Mouse (Mus musculus): ENCODE measurements around the gene Ccdc93. TPM values are rescaled to one million over a fixed set of nuclear protein-coding genes. Genes with fewer than 3 reads are reported as not detected.
A peak's percentile ranks its signal among the peaks of the same experiment; 100 is the strongest.

Gene Ccdc93
- polyA plus RNA-seq, 1 experiment from 2014 or later, result 11.5 TPM

DNA sequence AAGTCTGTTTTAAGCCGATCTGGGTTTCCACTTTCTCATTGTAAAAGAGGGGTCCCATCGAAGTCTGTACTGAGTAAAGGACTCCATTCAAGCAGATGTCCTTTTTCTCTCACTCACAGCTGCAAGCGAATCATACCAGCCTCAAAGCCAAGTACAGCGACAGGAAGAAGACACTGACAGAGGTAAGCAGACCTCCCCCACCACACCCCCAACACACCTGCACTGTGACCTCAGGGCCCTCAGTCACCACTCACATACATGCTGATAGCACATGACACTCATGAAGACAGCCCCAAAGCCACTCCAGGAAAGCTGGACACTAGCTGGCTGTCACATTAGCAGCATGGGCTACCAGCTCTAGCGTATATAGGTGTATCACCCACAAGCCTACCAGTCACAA lies 46.9 kb downstream of the Ccdc93 start:
- no peak overlapping the region for H3K4me3 ChIP-seq (replicated peaks; ENCODE audit: low read depth, low read length)
- H3K27ac ChIP-seq (replicated peaks; ENCODE audit: low read depth, low read length), result no peak overlapping the region
- 96% methylated on average over 5 of the region's 5 CpGs for WGBS
- H3K27me3 ChIP-seq (ENCODE audit: control insufficient read depth, insufficient read depth, low read length), result no peaks in the 10 kb centered on the region
- H3K4me1 ChIP-seq (ENCODE audit: control insufficient read depth, insufficient read depth, low read length), result no peaks in the 10 kb centered on the region
- ATAC-seq (ENCODE audit: low FRiP score, low TSS enrichment) (no peak), DNase-seq (no peak)
- H3K4me2 ChIP-seq (ENCODE audit: low read length), result no peak overlapping the region
- peaks cover 61% of the 10 kb centered on the region for H3K36me3 ChIP-seq (ENCODE audit: control insufficient read depth, insufficient read depth, low read length)
- no peaks in the 10 kb centered on the region for H3K9me3 ChIP-seq (ENCODE audit: control insufficient read depth, low read length)
- H3K9ac ChIP-seq (replicated peaks; ENCODE audit: low read length), result no peak overlapping the region

GRCm38 (mm10) chr1:121478284-121478980 lies 47.6 kb downstream of the Ccdc93 start:
- H3K9ac ChIP-seq (replicated peaks; ENCODE audit: low read length), result no peak overlapping the region
- no peak overlapping the region for H3K27ac ChIP-seq (replicated peaks; ENCODE audit: low read depth, low read length)
- H3K4me1 ChIP-seq (ENCODE audit: control insufficient read depth, insufficient read depth, low read length), result no peaks in the 10 kb centered on the region
- H3K36me3 ChIP-seq (ENCODE audit: control insufficient read depth, insufficient read depth, low read length), result peaks cover 66% of the 10 kb centered on the region
- ATAC-seq (ENCODE audit: low FRiP score, low TSS enrichment) (no peak), DNase-seq (no peak)
- H3K4me3 ChIP-seq (replicated peaks; ENCODE audit: low read depth, low read length), result no peak overlapping the region
- 89% methylated on average over 12 of the region's 12 CpGs for WGBS
- H3K9me3 ChIP-seq (ENCODE audit: control insufficient read depth, low read length), result no peaks in the 10 kb centered on the region
- H3K4me2 ChIP-seq (ENCODE audit: low read length), result no peak overlapping the region
- H3K27me3 ChIP-seq (ENCODE audit: control insufficient read depth, insufficient read depth, low read length), result no peaks in the 10 kb centered on the region

GRCm38 (mm10) chr1:121479403-121479802 lies 48.6 kb downstream of the Ccdc93 start:
- Histone ChIP-seq H3K36me3 (ENCODE audit: control insufficient read depth, insufficient read depth, low read length) (peaks cover 66% of the 10 kb centered on the region), H3K9me3 (ENCODE audit: control insufficient read depth, low read length) (no peaks in the 10 kb centered on the region), H3K4me1 (ENCODE audit: control insufficient read depth, insufficient read depth, low read length) (no peaks in the 10 kb centered on the region), H3K4me2 (ENCODE audit: low read length) (no peak overlapping the region), H3K9ac (replicated peaks; ENCODE audit: low read length) (no peak overlapping the region), H3K27me3 (ENCODE audit: control insufficient read depth, insufficient read depth, low read length) (no peaks in the 10 kb centered on the region), H3K4me3 (replicated peaks; ENCODE audit: low read depth, low read length) (no peak overlapping the region), H3K27ac (replicated peaks; ENCODE audit: low read depth, low read length) (no peak overlapping the region)
- DNase-seq (no peak), ATAC-seq (ENCODE audit: low FRiP score, low TSS enrichment) (no peak)
- 92% methylated on average over 5 of the region's 5 CpGs for WGBS

DNA sequence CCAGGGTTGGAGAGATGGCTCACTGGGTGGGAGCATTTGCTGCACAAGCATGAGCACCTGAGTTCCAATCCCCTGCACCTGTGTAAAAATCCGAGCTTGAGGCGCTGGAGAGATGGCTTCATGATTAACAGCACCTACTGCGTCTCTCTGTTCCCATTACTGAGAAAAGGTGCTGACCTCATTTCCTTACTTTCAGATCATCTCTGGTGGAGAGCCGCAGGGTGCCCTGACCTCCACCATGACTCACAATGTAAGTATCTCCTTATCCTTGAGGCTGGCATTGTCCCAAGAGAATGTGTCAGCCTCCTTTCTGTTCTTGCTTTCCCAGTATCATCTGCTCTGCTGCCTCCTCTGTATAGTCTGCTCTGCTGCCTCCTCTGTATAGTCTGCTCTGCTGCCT lies 52.2 kb downstream of the Ccdc93 start:
- no peak for DNase-seq
- no peak overlapping the region for H3K4me2 ChIP-seq (ENCODE audit: low read length)
- 92% methylated on average over 4 of the region's 4 CpGs for WGBS
- peaks cover 68% of the 10 kb centered on the region for H3K36me3 ChIP-seq (ENCODE audit: control insufficient read depth, insufficient read depth, low read length)
- no peak overlapping the region for H3K27ac ChIP-seq (replicated peaks; ENCODE audit: low read depth, low read length)
- no peaks in the 10 kb centered on the region for H3K9me3 ChIP-seq (ENCODE audit: control insufficient read depth, low read length)
- no peaks in the 10 kb centered on the region for H3K4me1 ChIP-seq (ENCODE audit: control insufficient read depth, insufficient read depth, low read length)
- ATAC-seq (ENCODE audit: low FRiP score, low TSS enrichment), result no peak
- no peaks in the 10 kb centered on the region for H3K27me3 ChIP-seq (ENCODE audit: control insufficient read depth, insufficient read depth, low read length)
- no peak overlapping the region for H3K4me3 ChIP-seq (replicated peaks; ENCODE audit: low read depth, low read length)
- no peak overlapping the region for H3K9ac ChIP-seq (replicated peaks; ENCODE audit: low read length)

DNA sequence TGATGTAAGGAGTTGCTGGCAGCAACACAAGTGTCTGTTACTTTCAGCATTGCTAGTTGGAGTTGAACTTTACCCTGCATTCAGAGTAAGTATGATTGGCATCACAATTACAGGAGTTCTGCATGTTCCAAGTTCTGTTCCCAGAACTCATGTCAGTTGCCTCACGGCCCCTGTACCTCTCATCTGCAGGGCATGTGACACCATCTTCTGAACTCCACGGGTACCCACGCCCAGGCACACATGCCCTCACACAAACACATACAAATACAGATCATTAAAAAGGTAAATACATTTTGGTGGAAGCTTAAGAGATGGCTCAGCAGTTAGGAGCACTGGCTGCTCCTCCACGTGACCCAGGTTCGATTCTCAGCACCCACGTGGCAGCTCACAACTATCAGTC lies 56.0 kb downstream of the Ccdc93 start:
- Histone ChIP-seq H3K4me1 (ENCODE audit: control insufficient read depth, insufficient read depth, low read length) (no peaks in the 10 kb centered on the region), H3K27ac (replicated peaks; ENCODE audit: low read depth, low read length) (no peak overlapping the region), H3K4me2 (ENCODE audit: low read length) (no peak overlapping the region), H3K9me3 (ENCODE audit: control insufficient read depth, low read length) (no peaks in the 10 kb centered on the region), H3K9ac (replicated peaks; ENCODE audit: low read length) (no peak overlapping the region), H3K4me3 (replicated peaks; ENCODE audit: low read depth, low read length) (no peak overlapping the region), H3K36me3 (ENCODE audit: control insufficient read depth, insufficient read depth, low read length) (peaks cover 48% of the 10 kb centered on the region), H3K27me3 (ENCODE audit: control insufficient read depth, insufficient read depth, low read length) (no peaks in the 10 kb centered on the region)
- WGBS, result 97% methylated on average over 6 of the region's 6 CpGs
- DNase-seq (no peak), ATAC-seq (ENCODE audit: low FRiP score, low TSS enrichment) (no peak)

- no peak overlapping the region for H3K4me3 ChIP-seq (replicated peaks; ENCODE audit: low read depth, low read length)
- whole genome bisulfite sequencing, result 29% methylated on average over 5 of the region's 5 CpGs
- DNase-seq (peak; percentile 52), ATAC-seq (ENCODE audit: low FRiP score, low TSS enrichment) (peak; percentile 50; the same call in 1 of the 2 replicates)
- no peaks in the 10 kb centered on the region for H3K9me3 ChIP-seq (ENCODE audit: control insufficient read depth, low read length)
- H3K4me1 ChIP-seq (ENCODE audit: control insufficient read depth, insufficient read depth, low read length), result no peaks in the 10 kb centered on the region
- H3K4me2 ChIP-seq (ENCODE audit: low read length), result no peak overlapping the region
- H3K9ac ChIP-seq (replicated peaks; ENCODE audit: low read length), result no peak overlapping the region
- H3K36me3 ChIP-seq (ENCODE audit: control insufficient read depth, insufficient read depth, low read length), result peaks cover 57% of the 10 kb centered on the region
- no peaks in the 10 kb centered on the region for H3K27me3 ChIP-seq (ENCODE audit: control insufficient read depth, insufficient read depth, low read length)
- H3K27ac ChIP-seq (replicated peaks; ENCODE audit: low read depth, low read length), result no peak overlapping the region
These were observed 59.4 kb downstream of the Ccdc93 start for GRCm38 (mm10) chr1:121490241-121490640.

DNA sequence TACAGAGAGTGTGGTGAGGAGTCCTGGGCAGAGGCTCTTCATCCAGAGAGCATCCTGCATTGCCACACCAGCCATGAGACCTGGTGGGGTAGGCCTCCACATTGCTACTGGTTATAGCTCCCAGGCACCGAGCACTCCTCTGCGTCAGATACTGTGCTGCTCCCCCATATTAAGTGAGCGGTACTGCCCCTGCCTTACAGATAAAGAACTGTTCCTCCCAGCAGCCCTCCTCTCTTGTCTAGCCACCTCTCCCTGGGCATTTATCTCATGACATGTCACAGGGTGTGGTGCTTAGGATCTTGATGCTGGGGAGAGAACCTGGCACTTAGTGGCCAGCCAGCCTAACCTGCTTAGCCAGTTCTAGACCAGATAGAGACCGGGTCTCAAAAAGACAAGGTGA lies 66.2 kb downstream of the Ccdc93 start:
- DNase-seq (no peak), ATAC-seq (ENCODE audit: low FRiP score, low TSS enrichment) (no peak)
- no peak overlapping the region for H3K4me3 ChIP-seq (replicated peaks; ENCODE audit: low read depth, low read length)
- no peak overlapping the region for H3K9ac ChIP-seq (replicated peaks; ENCODE audit: low read length)
- H3K4me1 ChIP-seq (ENCODE audit: control insufficient read depth, insufficient read depth, low read length), result no peaks in the 10 kb centered on the region
- H3K36me3 ChIP-seq (ENCODE audit: control insufficient read depth, insufficient read depth, low read length), result peaks cover 77% of the 10 kb centered on the region
- 97% methylated on average over 4 of the region's 4 CpGs for WGBS
- no peak overlapping the region for H3K4me2 ChIP-seq (ENCODE audit: low read length)
- no peak overlapping the region for H3K27ac ChIP-seq (replicated peaks; ENCODE audit: low read depth, low read length)
- H3K9me3 ChIP-seq (ENCODE audit: control insufficient read depth, low read length), result no peaks in the 10 kb centered on the region
- H3K27me3 ChIP-seq (ENCODE audit: control insufficient read depth, insufficient read depth, low read length), result no peaks in the 10 kb centered on the region

DNA sequence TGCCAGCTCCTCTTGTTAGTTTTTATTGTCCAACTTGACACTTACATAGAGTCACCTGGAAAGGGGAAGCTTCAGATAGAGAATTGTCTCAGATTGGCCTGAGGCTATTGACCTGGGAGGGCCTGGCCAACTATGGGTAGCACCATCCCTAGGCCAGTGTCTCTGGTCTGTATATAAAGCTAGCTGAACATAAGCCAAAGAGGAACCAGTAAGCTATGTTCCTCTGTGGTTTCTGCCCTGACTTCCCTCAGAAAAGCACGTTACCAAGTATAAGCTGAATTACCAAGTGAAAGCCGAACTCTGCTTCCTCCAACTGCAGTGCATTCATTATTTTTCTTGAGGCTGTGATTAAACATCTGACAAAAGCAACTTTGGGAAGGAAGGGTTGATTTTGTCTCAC lies 77.9 kb downstream of the Ccdc93 start:
- Histone ChIP-seq H3K27me3 (ENCODE audit: control insufficient read depth, insufficient read depth, low read length) (no peaks in the 10 kb centered on the region), H3K4me2 (ENCODE audit: low read length) (no peak overlapping the region), H3K36me3 (ENCODE audit: control insufficient read depth, insufficient read depth, low read length) (peaks cover 6% of the 10 kb centered on the region), H3K4me1 (ENCODE audit: control insufficient read depth, insufficient read depth, low read length) (no peaks in the 10 kb centered on the region), H3K4me3 (replicated peaks; ENCODE audit: low read depth, low read length) (no peak overlapping the region), H3K9me3 (ENCODE audit: control insufficient read depth, low read length) (no peaks in the 10 kb centered on the region), H3K27ac (replicated peaks; ENCODE audit: low read depth, low read length) (no peak overlapping the region), H3K9ac (replicated peaks; ENCODE audit: low read length) (no peak overlapping the region)
- no peak for DNase-seq
- ATAC-seq (ENCODE audit: low FRiP score, low TSS enrichment), result no peak
- WGBS, result 90% methylated on average over 2 of the region's 2 CpGs

- DNase-seq, result peak; percentile 14
- ATAC-seq (ENCODE audit: low FRiP score, low TSS enrichment), result no peak
- WGBS, result 89% methylated on average over 19 of the region's 19 CpGs
These were observed 79.7 kb downstream of the Ccdc93 start for GRCm38 (mm10) chr1:121510420-121511140.

More at GRCm38 (mm10) chr1:121510420-121511140, 79.7 kb downstream of the Ccdc93 start:
- no peaks in the 10 kb centered on the region for H3K9me3 ChIP-seq (ENCODE audit: control insufficient read depth, low read length)
- no peak overlapping the region for H3K9ac ChIP-seq (replicated peaks; ENCODE audit: low read length)
- no peaks in the 10 kb centered on the region for H3K4me1 ChIP-seq (ENCODE audit: control insufficient read depth, insufficient read depth, low read length)
- H3K27ac ChIP-seq (replicated peaks; ENCODE audit: low read depth, low read length), result no peak overlapping the region
- H3K4me3 ChIP-seq (replicated peaks; ENCODE audit: low read depth, low read length), result no peak overlapping the region
- H3K4me2 ChIP-seq (ENCODE audit: low read length), result no peak overlapping the region
- H3K36me3 ChIP-seq (ENCODE audit: control insufficient read depth, insufficient read depth, low read length), result no peaks in the 10 kb centered on the region
- no peaks in the 10 kb centered on the region for H3K27me3 ChIP-seq (ENCODE audit: control insufficient read depth, insufficient read depth, low read length)

All from midbrain, embryonic 14.5 days (tissue).